ENCODE assay signal across 7 mouse cellular contexts in genomic region chr13:73604156-73604957, GRCm38 (mm10). TPM values are rescaled to one million over a fixed set of nuclear protein-coding genes. Genes with fewer than 3 reads are reported as not detected.
A peak's percentile ranks its signal among the peaks of the same experiment; 100 is the strongest.
DNase-seq lines count a peak whose midpoint lies in the region; ATAC-seq and TF ChIP-seq lines count a peak whose summit lies in the region.

No protein-coding gene starts in this region.

- 3% methylated on average over 39 of the region's 39 CpGs for WGBS in lung, embryonic 14.5 days
- 2% methylated on average over 39 of the region's 39 CpGs for WGBS in heart, embryonic 16.5 days
- WGBS in lung, postnatal 0 days, result 1% methylated on average over 35 of the region's 39 CpGs

- H3K27me3 ChIP-seq in lung, embryonic 14.5 days (ENCODE audit: insufficient read depth, low read length), result no peaks in the 10 kb centered on the region
- no peaks in the 10 kb centered on the region for H3K27me3 ChIP-seq in heart, embryonic 16.5 days (ENCODE audit: control insufficient read depth, insufficient read depth, low read length)
- H3K27me3 ChIP-seq in lung, postnatal 0 days (replicated peaks; ENCODE audit: insufficient read depth, low read length), result no peaks in the 10 kb centered on the region

- peak overlapping the region; percentile 81 for H3K4me3 ChIP-seq in lung, embryonic 14.5 days (ENCODE audit: low read depth, low read length)
- H3K4me3 ChIP-seq in heart, embryonic 16.5 days (ENCODE audit: low read length), result peak overlapping the region; percentile 72
- peak overlapping the region; percentile 73 for H3K4me3 ChIP-seq in lung, postnatal 0 days (ENCODE audit: low read depth, low read length)

- H3K9me3 ChIP-seq in lung, embryonic 14.5 days (ENCODE audit: low read depth, low read length), result no peaks in the 10 kb centered on the region
- H3K9me3 ChIP-seq in heart, embryonic 16.5 days (replicated peaks; ENCODE audit: control insufficient read depth, low read length), result no peaks in the 10 kb centered on the region
- H3K9me3 ChIP-seq in lung, postnatal 0 days (ENCODE audit: low read length), result no peaks in the 10 kb centered on the region

- H3K4me2 ChIP-seq in lung, embryonic 14.5 days, result peak overlapping the region; percentile 90
- H3K4me2 ChIP-seq in heart, embryonic 16.5 days (ENCODE audit: low read depth, low read length), result peak overlapping the region; percentile 87
- H3K4me2 ChIP-seq in lung, postnatal 0 days (replicated peaks; ENCODE audit: low read depth, low read length), result peak overlapping the region; percentile 95

- H3K27ac ChIP-seq in lung, embryonic 14.5 days (ENCODE audit: low read depth), result peak overlapping the region; percentile 76
- H3K27ac ChIP-seq in heart, embryonic 16.5 days (ENCODE audit: low read length), result no peak overlapping the region; the same call in none of the 2 replicates
- H3K27ac ChIP-seq in lung, postnatal 0 days (ENCODE audit: low read length), result peak overlapping the region; percentile 65

- peak overlapping the region; percentile 86 for H3K9ac ChIP-seq in lung, embryonic 14.5 days
- H3K9ac ChIP-seq in heart, embryonic 16.5 days (ENCODE audit: low read length), result peak overlapping the region; percentile 96
- H3K9ac ChIP-seq in lung, postnatal 0 days (replicated peaks; ENCODE audit: low read depth), result peak overlapping the region; percentile 68

- peaks cover 4% of the 10 kb centered on the region; the same call in 1 of the 2 replicates for H3K4me1 ChIP-seq in lung, embryonic 14.5 days (ENCODE audit: insufficient read depth)
- H3K4me1 ChIP-seq in heart, embryonic 16.5 days (ENCODE audit: control insufficient read depth, insufficient read depth, low read length), result peaks cover 11% of the 10 kb centered on the region
- peaks cover 10% of the 10 kb centered on the region; the same call in 1 of the 2 replicates for H3K4me1 ChIP-seq in lung, postnatal 0 days (ENCODE audit: insufficient read depth, low read depth, low read length)

- TF ChIP-seq EP300 in lung, postnatal 0 days (IDR thresholded peaks at IDR 0.05), result no peak

- no peak for TF ChIP-seq CTCF in lung, embryonic 14.5 days (IDR thresholded peaks at IDR 0.05; ENCODE audit: low read depth)
- no peak; the same call in 1 of the 2 replicates for TF ChIP-seq CTCF in lung, postnatal 0 days (IDR thresholded peaks at IDR 0.05)

- peaks cover 36% of the 10 kb centered on the region for H3K36me3 ChIP-seq in lung, embryonic 14.5 days (ENCODE audit: insufficient read depth)
- peaks cover 30% of the 10 kb centered on the region for H3K36me3 ChIP-seq in heart, embryonic 16.5 days (ENCODE audit: control insufficient read depth, insufficient read depth)
- H3K36me3 ChIP-seq in lung, postnatal 0 days (ENCODE audit: insufficient read depth, low read length), result peaks cover 6% of the 10 kb centered on the region; the same call in 1 of the 2 replicates

- peak; percentile 84 for ATAC-seq in lung, embryonic 14.5 days (ENCODE audit: insufficient read depth)
- peak; percentile 59 for ATAC-seq in heart, embryonic 16.5 days (replicated peaks; ENCODE audit: extremely low read depth, insufficient read depth, low FRiP score)
- peak; percentile 69 for ATAC-seq in lung, postnatal 0 days

- DNase-seq in lung, embryonic 14.5 days, result no peak
- DNase-seq in lung, postnatal 25 days (ENCODE audit: low spot score), result no peak
- peak; percentile 21 for DNase-seq in c-Kit-positive CD71-positive TER-119-negative erythroid progenitor cells, embryonic 14.5 days (ENCODE audit: low read depth)
- DNase-seq in lung, postnatal 0 days (ENCODE audit: low spot score), result peak; percentile 24
- peak; percentile 26 for DNase-seq in yolk sac, embryonic 10.5 days (ENCODE audit: low spot score)
- no peak for DNase-seq in cerebellum, postnatal 4 days (ENCODE audit: low spot score in 2 of 2)

RNA-seq across cellular contexts. Expression of gene Clptm1l, which starts 0.6 kb away (rescaled TPM):
- polyA plus RNA-seq in lung, embryonic 14.5 days (2014; fragmentation: Nextera tagmentation; extraction: Ambion mirVana), result 124 and 128 TPM in 2 replicates
- 98.8 and 106 TPM in 2 replicates for polyA plus RNA-seq in heart, embryonic 16.5 days (2015; fragmentation: Nextera tagmentation; extraction: Ambion mirVana)
- 100 and 103 TPM in 2 replicates for polyA plus RNA-seq in lung, postnatal 0 days (2015; fragmentation: Nextera tagmentation; extraction: Ambion mirVana)

RNA-seq across cellular contexts. Expression of gene Tert, which starts 22.4 kb away (rescaled TPM):
- 3.8 and 4.1 TPM in 2 replicates for polyA plus RNA-seq in lung, embryonic 14.5 days (2014; fragmentation: Nextera tagmentation; extraction: Ambion mirVana)
- 1.7 and 2.7 TPM in 2 replicates for polyA plus RNA-seq in heart, embryonic 16.5 days (2015; fragmentation: Nextera tagmentation; extraction: Ambion mirVana)
- 0.43 and 0.94 TPM in 2 replicates for polyA plus RNA-seq in lung, postnatal 0 days (2015; fragmentation: Nextera tagmentation; extraction: Ambion mirVana)

Comparison
In these comparisons a context has a peak if more than half of its experiments do, and no peak if none do; other contexts are left out.
1. DNase-seq: peak in c-Kit-positive CD71-positive TER-119-negative erythroid progenitor cells, embryonic 14.5 days (single experiment), lung, postnatal 0 days (single experiment) and yolk sac, embryonic 10.5 days (single experiment); none in lung, embryonic 14.5 days (single experiment), lung, postnatal 25 days (single experiment) and cerebellum, postnatal 4 days (0 of 2).
2. Peak in every context shown above with its lines, with median percentiles within 50 percentile points of each other: ATAC-seq, H3K4me2 ChIP-seq, H3K4me3 ChIP-seq and H3K9ac ChIP-seq.